Mouse (Mus musculus) bone marrow, adult 2 months (tissue): ENCODE measurements at regions not wholly inside any gene's neighbourhood (a gene's known extent, or its start where the extent isn't known, plus 50 kb on each side); places are given as distances from the start of the nearest gene placed in this dataset.

ENCODE experiments used
- CTCF ChIP-seq: fragments of 200-500 bp; IDR thresholded peaks from 2 replicates; pipeline ENCODE4 v1.5.1; 2011; ENCODE audit warnings: low read length, control low read depth; ENCODE audit not compliant: control insufficient read depth, insufficient read depth
- POLR2A ChIP-seq: fragments of 200-500 bp; IDR thresholded peaks from 2 replicates; pipeline ENCODE4 v1.6.1; 2011; ENCODE audit warnings: low read depth, mild to moderate bottlenecking, control low read depth, low read length, borderline replicate concordance; ENCODE audit not compliant: control insufficient read depth

DNA sequence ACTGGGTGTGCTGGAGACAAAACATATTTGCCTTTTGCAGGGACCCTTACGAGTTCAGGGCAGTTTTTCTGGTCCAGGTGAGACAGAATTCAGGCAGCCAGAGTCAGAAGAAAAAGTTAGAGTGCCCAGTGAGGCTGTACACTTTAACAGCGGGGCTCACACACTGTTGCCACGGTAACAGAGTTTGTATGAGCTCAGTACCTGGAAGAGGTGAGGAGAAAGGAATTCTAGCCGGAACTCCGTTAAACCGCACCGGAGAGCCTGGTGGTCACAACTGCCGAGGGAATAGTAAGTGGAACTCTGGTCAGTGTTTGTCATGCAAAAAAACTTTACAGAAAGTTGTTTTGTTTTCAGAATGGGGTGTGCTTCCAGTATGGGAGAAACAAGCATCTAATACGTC, 222.6 kb upstream of the Pabpc6 start:
- TF ChIP-seq POLR2A: no peak
- TF ChIP-seq CTCF: no peak
